Mouse (Mus musculus) testis, adult 2 months (tissue): ENCODE data around the gene Gm10974. TPM values are rescaled to one million over a fixed set of nuclear protein-coding genes. Genes with fewer than 3 reads are reported as not detected.

Experiments
- H3K27ac ChIP-seq: fragments of 200-500 bp; 2 replicates; pipeline ENCODE4 v1.5.1; 2012; ENCODE audit warnings: low read depth, low read length; ENCODE audit not compliant: control insufficient read depth, insufficient read depth
- H3K27me3 ChIP-seq: fragments of 200-500 bp; 2 replicates; pipeline ENCODE4 v1.6.1; 2012; ENCODE audit warnings: mild to moderate bottlenecking, low read length, moderate library complexity; ENCODE audit not compliant: control insufficient read depth, insufficient read depth
- H3K36me3 ChIP-seq: fragments of 200-500 bp; 2 replicates; pipeline ENCODE4 v1.6.1; 2012; ENCODE audit warnings: mild to moderate bottlenecking, low read length; ENCODE audit not compliant: control insufficient read depth, insufficient read depth
- H3K4me1 ChIP-seq: fragments of 200-500 bp; 2 replicates; pipeline ENCODE4 v1.6.1; 2012; ENCODE audit warnings: low read length; ENCODE audit not compliant: control insufficient read depth, insufficient read depth
- H3K4me3 ChIP-seq: fragments of 200-500 bp; 2 replicates; pipeline ENCODE4 v1.5.1; 2012; ENCODE audit warnings: low read depth, mild to moderate bottlenecking, low read length, moderate library complexity, mixed read lengths; ENCODE audit not compliant: control insufficient read depth
- CTCF ChIP-seq: fragments of 200-500 bp; IDR thresholded peaks from 2 replicates; pipeline ENCODE4 v1.5.1; 2012; ENCODE audit warnings: low read depth, mild to moderate bottlenecking, inconsistent platforms, low read length, moderate library complexity; ENCODE audit not compliant: control insufficient read depth, insufficient read depth, insufficient replicate concordance
- POLR2A ChIP-seq: fragments of 200-500 bp; IDR thresholded peaks from 2 replicates; pipeline ENCODE4 v1.6.1; 2012; ENCODE audit warnings: low read depth, mild to moderate bottlenecking, inconsistent platforms, low read length, moderate library complexity; ENCODE audit not compliant: control insufficient read depth
- polyA plus RNA-seq: library from polyadenylated mRNA; depleted of rRNA; stranded (reverse); fragments of >200 nt; gene quantifications from 2 replicates; pipeline ENCODE4 v1.2.3, GENCODE M21; 2012

The Gm10974 gene
- polyA plus RNA-seq, 1 experiment, result not detected

DNA sequence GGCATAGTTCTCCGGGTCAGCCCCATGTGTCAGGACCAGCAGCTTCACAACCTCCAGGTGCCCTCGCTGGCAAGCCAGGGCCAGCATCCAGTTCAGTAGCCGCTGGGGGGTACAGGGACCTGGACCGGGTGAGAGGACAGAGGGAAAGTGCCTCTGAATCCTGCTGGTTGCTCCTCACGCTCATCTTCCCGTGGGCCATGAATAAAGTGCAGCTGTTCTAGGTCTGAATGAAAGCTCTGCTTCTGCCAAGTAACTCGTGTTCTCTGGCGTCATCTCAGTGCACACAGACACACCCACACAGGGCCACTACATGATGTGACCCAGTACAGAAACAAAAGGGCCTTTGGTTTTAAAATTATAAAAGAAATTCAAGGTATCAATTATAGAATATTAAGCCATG lies 33.4 kb upstream of the Gm10974 start:
- Histone ChIP-seq H3K27me3 (no peaks in the 10 kb centered on the region), H3K36me3 (no peaks in the 10 kb centered on the region), H3K4me3 (no peak overlapping the region), H3K4me1 (peaks cover 4% of the 10 kb centered on the region), H3K27ac (no peak overlapping the region)
- TF ChIP-seq CTCF, result no peak
- no peak for TF ChIP-seq POLR2A

DNA sequence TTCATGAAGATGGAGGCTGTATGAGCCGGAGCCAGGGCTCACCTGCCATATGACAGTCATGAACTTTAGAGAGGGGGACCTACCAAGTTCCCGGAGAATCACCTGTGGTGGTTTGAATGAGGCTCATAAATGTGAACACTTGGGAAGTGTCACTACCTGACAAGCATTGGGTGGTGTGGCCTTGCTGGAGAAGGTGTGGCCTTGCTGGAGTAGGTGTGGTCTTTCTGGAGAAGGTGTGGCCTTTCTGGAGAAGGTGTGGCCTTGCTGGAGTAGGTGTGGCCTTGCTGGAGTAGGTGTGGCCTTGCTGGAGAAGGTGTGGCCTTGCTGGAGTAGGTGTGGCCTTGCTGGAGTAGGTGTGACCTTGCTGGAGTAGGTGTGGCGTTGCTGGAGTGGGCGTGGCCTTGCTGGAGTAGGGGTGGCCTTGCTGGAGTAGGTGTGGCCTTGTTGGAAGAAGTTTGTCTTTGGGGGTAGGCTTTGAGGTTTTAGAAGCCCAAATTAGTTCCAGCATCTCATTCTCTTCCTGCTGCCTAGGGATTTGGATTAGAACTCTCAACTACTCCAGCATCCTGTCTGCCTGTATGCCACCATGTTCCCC lies 31.7 kb upstream of the Gm10974 start:
- TF ChIP-seq CTCF, result no peak
- Histone ChIP-seq H3K36me3 (no peaks in the 10 kb centered on the region), H3K4me1 (peaks cover 4% of the 10 kb centered on the region), H3K27ac (no peak overlapping the region), H3K27me3 (no peaks in the 10 kb centered on the region), H3K4me3 (no peak overlapping the region)

DNA sequence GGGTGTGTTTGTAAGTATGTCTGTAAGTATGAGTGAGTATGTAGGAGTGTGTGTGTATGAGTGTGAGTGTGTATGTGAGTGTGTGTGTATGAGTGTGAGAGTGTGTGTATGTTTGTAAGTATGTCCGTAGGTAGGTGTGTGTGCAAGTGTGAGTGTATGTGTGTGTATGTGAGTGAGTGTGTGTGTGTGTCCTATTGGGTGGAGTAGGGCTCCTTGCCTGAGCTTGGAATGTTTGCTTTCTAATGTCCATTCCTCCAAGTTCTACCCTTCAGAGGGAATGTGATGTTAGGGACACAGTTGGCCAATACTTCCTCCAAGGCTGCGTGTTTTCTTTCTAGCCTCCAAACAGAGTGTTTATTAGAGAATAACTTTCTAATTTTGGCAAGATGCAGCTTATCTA lies 28.8 kb upstream of the Gm10974 start:
- TF ChIP-seq CTCF (no peak), POLR2A (no peak)
- Histone ChIP-seq H3K27me3 (no peaks in the 10 kb centered on the region), H3K4me3 (no peak overlapping the region), H3K4me1 (peaks cover 4% of the 10 kb centered on the region), H3K36me3 (no peaks in the 10 kb centered on the region), H3K27ac (no peak overlapping the region)

DNA sequence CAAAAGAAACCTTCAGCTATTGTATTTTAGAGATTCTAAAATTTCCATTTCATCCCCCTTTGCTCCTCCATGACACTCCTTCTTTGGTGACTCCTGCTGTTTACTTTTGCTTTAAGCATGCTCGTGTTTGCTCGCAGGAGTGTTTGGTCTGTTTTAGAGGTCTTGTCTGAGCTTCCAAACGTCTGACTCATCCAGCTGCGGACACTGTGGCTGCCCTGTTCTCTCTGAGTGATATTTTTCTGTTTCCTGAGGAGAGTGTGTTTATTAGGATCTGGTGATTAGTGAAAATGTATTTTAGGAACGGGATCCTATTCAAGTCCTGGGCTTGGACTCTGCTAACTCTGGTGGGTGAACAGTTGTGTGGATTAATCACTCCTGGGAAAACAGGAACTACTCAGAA lies 26.1 kb upstream of the Gm10974 start:
- H3K4me3 ChIP-seq, result no peak overlapping the region
- TF ChIP-seq POLR2A (no peak), CTCF (no peak)
- no peaks in the 10 kb centered on the region for H3K36me3 ChIP-seq
- peaks cover 2% of the 10 kb centered on the region for H3K4me1 ChIP-seq
- peak overlapping the region; percentile 60 for H3K27ac ChIP-seq
- H3K27me3 ChIP-seq, result no peaks in the 10 kb centered on the region

DNA sequence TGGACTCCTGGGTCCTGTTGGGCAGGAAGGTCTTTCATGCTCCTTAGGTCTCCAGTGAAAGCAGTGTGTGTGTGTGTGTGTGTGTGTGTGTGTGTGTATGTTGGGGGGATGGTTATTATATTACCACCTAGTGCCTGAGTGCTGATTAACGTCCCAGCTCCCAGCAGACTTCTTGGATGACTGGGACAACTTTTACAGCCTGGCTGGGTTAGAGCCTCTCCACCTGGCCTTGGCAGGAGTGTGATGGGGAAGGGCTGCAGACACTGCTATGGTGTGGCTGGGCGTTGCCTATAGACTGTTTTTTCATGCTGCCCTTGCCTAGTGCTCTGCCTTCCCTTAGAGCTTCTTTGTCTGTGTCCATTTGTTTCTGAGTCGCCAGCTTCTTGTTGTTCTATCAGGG lies 25.7 kb upstream of the Gm10974 start:
- no peaks in the 10 kb centered on the region for H3K4me1 ChIP-seq
- H3K27ac ChIP-seq, result peak overlapping the region; percentile 60
- H3K36me3 ChIP-seq, result no peaks in the 10 kb centered on the region
- no peaks in the 10 kb centered on the region for H3K27me3 ChIP-seq
- TF ChIP-seq CTCF, result no peak
- no peak for TF ChIP-seq POLR2A
- H3K4me3 ChIP-seq, result no peak overlapping the region

DNA sequence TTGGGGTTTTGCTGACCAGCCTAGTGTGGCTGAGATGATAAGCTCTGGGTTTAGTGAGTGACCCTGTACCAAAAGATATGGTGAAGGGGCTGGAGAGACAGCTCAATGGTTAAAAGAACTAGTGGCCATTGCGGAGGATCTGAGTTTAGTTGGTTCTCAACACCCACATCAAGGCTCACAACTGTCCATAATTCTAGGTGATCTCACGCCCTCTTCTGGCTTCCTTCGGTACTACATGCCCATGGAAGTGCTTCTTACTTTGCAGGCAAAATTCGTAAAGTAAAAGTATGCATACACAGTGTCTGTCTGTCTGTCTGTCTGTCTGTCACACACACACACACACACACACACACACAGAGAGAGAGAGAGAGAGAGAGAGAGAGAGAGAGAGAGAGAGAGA lies 23.4 kb upstream of the Gm10974 start:
- H3K4me3 ChIP-seq, result no peak overlapping the region
- H3K27ac ChIP-seq, result no peak overlapping the region
- no peaks in the 10 kb centered on the region for H3K27me3 ChIP-seq
- no peaks in the 10 kb centered on the region for H3K4me1 ChIP-seq
- TF ChIP-seq CTCF, result no peak
- TF ChIP-seq POLR2A, result no peak
- H3K36me3 ChIP-seq, result no peaks in the 10 kb centered on the region

DNA sequence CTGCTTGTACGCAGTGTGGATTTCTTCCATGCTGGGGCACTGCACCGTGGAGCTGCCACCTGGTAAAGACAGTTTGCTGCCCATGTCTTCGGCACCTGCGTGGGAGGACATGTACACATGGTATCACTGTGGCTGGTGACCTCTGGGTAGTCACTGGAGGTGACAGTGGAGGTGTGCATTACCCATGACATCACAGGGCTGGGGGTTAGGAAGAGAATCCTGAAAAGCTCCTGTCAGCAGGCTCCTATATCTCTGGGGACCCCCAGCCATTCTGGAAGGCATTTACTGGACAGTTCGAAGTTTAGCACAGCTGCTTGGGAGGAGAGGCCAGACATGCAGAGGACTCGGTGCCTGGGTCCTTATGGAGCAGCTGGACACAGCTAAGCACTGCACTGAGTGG lies 22.9 kb upstream of the Gm10974 start:
- Histone ChIP-seq H3K27ac (0 out of 2 replicates have a peak overlapping the region, but pooled peaks have one; percentile 24), H3K36me3 (no peaks in the 10 kb centered on the region), H3K27me3 (no peaks in the 10 kb centered on the region), H3K4me1 (no peaks in the 10 kb centered on the region), H3K4me3 (no peak overlapping the region)
- TF ChIP-seq POLR2A (no peak), CTCF (no peak)

DNA sequence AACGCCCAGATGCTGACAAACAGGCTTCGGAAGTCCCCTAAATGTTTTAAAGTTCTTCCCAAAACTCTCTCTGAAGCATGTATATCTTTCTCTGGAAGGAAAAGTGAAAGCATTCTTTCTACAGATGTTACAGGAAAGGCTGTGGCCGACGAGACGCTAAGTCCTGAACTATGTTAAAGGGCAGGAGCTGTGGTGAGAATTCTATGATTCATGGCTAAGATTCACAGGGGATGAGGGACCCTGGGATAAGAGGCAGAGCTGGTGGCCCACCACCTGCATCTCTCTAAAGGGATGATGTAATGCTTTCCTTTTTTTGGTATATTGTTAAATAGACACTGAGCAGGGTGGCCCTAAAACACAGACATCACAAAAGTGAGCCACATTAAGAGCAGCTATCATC lies 22.4 kb upstream of the Gm10974 start:
- TF ChIP-seq CTCF (no peak), POLR2A (no peak)
- Histone ChIP-seq H3K4me1 (no peaks in the 10 kb centered on the region), H3K27ac (0 out of 2 replicates have a peak overlapping the region, but pooled peaks have one; percentile 24), H3K36me3 (no peaks in the 10 kb centered on the region), H3K27me3 (no peaks in the 10 kb centered on the region), H3K4me3 (no peak overlapping the region)
